Mouse (Mus musculus) lung, embryonic 16.5 days (tissue): ENCODE data around the gene Ctdspl. TPM values are rescaled to one million over a fixed set of nuclear protein-coding genes. Genes with fewer than 3 reads are reported as not detected.

Source experiments
- ATAC-seq: fragments of 200-750 bp; cut with Nextera tagmentation; 2 replicates; pipeline ENCODE4 v1.8.0; 2017; ENCODE audit warnings: low read depth, mild to moderate bottlenecking, moderate library complexity
- H3K27ac ChIP-seq: fragments of 300-500 bp; sonication (generic); 2 replicates; pipeline ENCODE4 v1.5.1; 2014; ENCODE audit warnings: mild to moderate bottlenecking, control low read depth, low read length
- H3K27me3 ChIP-seq: fragments of 300-500 bp; sonication (generic); 2 replicates; pipeline ENCODE4 v1.6.1; 2014; ENCODE audit warnings: low read depth, low read length, mixed read lengths; ENCODE audit not compliant: control insufficient read depth, insufficient read depth
- H3K36me3 ChIP-seq: fragments of 300-500 bp; sonication (generic); 2 replicates; pipeline ENCODE4 v1.6.1; 2014; ENCODE audit warnings: low read length; ENCODE audit not compliant: control insufficient read depth, insufficient read depth
- H3K4me1 ChIP-seq: fragments of 300-500 bp; sonication (generic); replicated peaks from 2 replicates; pipeline ENCODE4 v1.6.1; 2014; ENCODE audit warnings: low read length, mixed read lengths; ENCODE audit not compliant: control insufficient read depth, insufficient read depth
- H3K4me2 ChIP-seq: fragments of 300-500 bp; sonication (generic); 2 replicates; pipeline ENCODE4 v1.6.1; 2014; ENCODE audit warnings: low read depth, low read length, control low read depth
- H3K4me3 ChIP-seq: fragments of 300-500 bp; sonication (generic); 2 replicates; pipeline ENCODE4 v1.5.1; 2014; ENCODE audit warnings: mild to moderate bottlenecking, low read length, control low read depth
- H3K9ac ChIP-seq: fragments of 300-500 bp; sonication (generic); 2 replicates; pipeline ENCODE4 v1.6.1; 2014; ENCODE audit warnings: low read length, control low read depth
- H3K9me3 ChIP-seq: fragments of 300-500 bp; sonication (generic); 2 replicates; pipeline ENCODE4 v1.6.1; 2016; ENCODE audit warnings: low read length; ENCODE audit not compliant: control insufficient read depth
- WGBS: fragments of 180-500 bp; shearing (Covaris S2); extraction: QIAGEN DNeasy Blood & Tissue Kit; methylation state at CpG from one replicate; pipeline ENCODE4 v1.1.7; 2014; 5-methylcytosine and 5-hydroxymethylcytosine counted together
- polyA plus RNA-seq: library from polyadenylated mRNA; unstranded; fragments of >200 nt; fragmentation: Nextera tagmentation; extraction: Ambion mirVana; gene quantifications from 2 replicates; pipeline ENCODE4 v1.2.1, GENCODE M21; 2015

Ctdspl gene
- polyA plus RNA-seq, 1 experiment from 2014 or later, result 23.3 TPM

GRCm38 (mm10) chr9:118887734-118888133, 38.5 kb upstream of the Ctdspl start:
- no peak for ATAC-seq
- Histone ChIP-seq H3K27me3 (no peaks in the 10 kb centered on the region), H3K27ac (no peak overlapping the region), H3K4me1 (peaks cover 11% of the 10 kb centered on the region), H3K9ac (no peak overlapping the region), H3K36me3 (peaks cover 2% of the 10 kb centered on the region; the same call in 1 of the 2 replicates), H3K9me3 (no peaks in the 10 kb centered on the region), H3K4me2 (no peak overlapping the region), H3K4me3 (no peak overlapping the region)
- WGBS, result 92% methylated on average over 8 of the region's 8 CpGs

GRCm38 (mm10) chr9:118890149-118890548, 36.1 kb upstream of the Ctdspl start:
- H3K4me2 ChIP-seq, result no peak overlapping the region
- peaks cover 11% of the 10 kb centered on the region for H3K4me1 ChIP-seq
- WGBS, result 63% methylated on average over 4 of the region's 4 CpGs
- H3K27me3 ChIP-seq, result no peaks in the 10 kb centered on the region
- ATAC-seq, result no peak
- H3K36me3 ChIP-seq, result 0 out of 2 replicates have a peak, but pooled peaks cover 2% of the 10 kb centered on the region
- H3K4me3 ChIP-seq, result no peak overlapping the region
- no peak overlapping the region for H3K27ac ChIP-seq
- H3K9ac ChIP-seq, result no peak overlapping the region
- no peaks in the 10 kb centered on the region for H3K9me3 ChIP-seq

GRCm38 (mm10) chr9:118890645-118891044, 35.6 kb upstream of the Ctdspl start:
- Histone ChIP-seq H3K27me3 (no peaks in the 10 kb centered on the region), H3K4me3 (no peak overlapping the region), H3K27ac (no peak overlapping the region), H3K4me1 (peaks cover 11% of the 10 kb centered on the region), H3K4me2 (no peak overlapping the region), H3K9ac (no peak overlapping the region), H3K9me3 (no peaks in the 10 kb centered on the region), H3K36me3 (0 out of 2 replicates have a peak, but pooled peaks cover 2% of the 10 kb centered on the region)
- 32% methylated on average over 2 of the region's 2 CpGs for WGBS
- ATAC-seq, result no peak

DNA sequence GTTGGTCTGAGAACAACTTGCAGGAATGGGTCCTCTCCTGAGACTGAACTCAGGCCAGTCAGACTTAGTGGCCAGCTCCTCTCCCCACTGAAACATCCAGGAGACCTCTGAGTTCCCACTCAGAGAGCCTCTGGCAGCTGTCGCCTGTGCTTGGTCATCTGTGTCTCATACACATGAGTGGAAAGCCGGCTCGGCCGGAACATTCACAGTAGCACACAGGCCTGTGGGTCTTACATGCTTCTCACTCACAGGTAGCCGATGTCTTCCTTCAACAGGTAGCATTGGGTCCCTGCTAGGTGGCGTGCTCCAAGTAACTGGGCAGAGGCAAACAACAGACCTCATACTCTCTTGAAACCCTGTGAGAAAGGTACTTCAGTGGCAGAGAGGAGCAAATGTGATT, 35.2 kb upstream of the Ctdspl start:
- H3K9ac ChIP-seq, result no peak overlapping the region
- H3K4me1 ChIP-seq, result peaks cover 11% of the 10 kb centered on the region
- 75% methylated on average over 6 of the region's 6 CpGs for WGBS
- 0 out of 2 replicates have a peak, but pooled peaks cover 2% of the 10 kb centered on the region for H3K36me3 ChIP-seq
- H3K27me3 ChIP-seq, result no peaks in the 10 kb centered on the region
- no peaks in the 10 kb centered on the region for H3K9me3 ChIP-seq
- no peak overlapping the region for H3K4me3 ChIP-seq
- H3K4me2 ChIP-seq, result no peak overlapping the region
- no peak for ATAC-seq
- peak overlapping the region; percentile 62; the same call in 1 of the 2 replicates for H3K27ac ChIP-seq

DNA sequence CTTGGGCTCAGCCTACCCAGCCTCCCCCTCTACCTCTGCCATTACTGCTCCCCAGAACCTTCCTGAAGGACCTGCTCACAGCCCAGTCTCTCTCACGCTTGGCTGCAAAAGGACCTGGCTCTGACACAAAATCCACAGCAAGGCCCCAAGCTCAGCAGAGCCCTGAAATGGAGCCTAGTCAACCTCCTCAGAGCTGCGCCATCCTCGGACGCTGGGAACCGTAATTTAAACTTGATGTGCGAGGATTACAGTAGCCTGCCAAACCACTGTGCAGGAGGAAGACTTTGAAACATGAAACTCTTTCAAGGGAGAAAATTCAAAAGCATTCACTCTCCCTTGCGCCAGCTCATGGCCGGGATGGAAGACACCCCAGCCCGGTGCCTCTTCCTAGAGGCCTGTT, 34.7 kb upstream of the Ctdspl start:
- Histone ChIP-seq H3K27me3 (no peaks in the 10 kb centered on the region), H3K4me3 (no peak overlapping the region), H3K4me1 (peaks cover 11% of the 10 kb centered on the region), H3K36me3 (0 out of 2 replicates have a peak, but pooled peaks cover 2% of the 10 kb centered on the region), H3K27ac (peak overlapping the region; percentile 62; the same call in 1 of the 2 replicates), H3K9ac (no peak overlapping the region), H3K4me2 (no peak overlapping the region), H3K9me3 (no peaks in the 10 kb centered on the region)
- WGBS, result 59% methylated on average over 9 of the region's 9 CpGs
- peak; percentile 29; the same call in 1 of the 2 replicates for ATAC-seq

- Histone ChIP-seq H3K27ac (no peak overlapping the region), H3K4me3 (no peak overlapping the region), H3K9me3 (no peaks in the 10 kb centered on the region), H3K4me2 (no peak overlapping the region), H3K4me1 (peaks cover 7% of the 10 kb centered on the region), H3K36me3 (no peaks in the 10 kb centered on the region; the same call in 1 of the 2 replicates), H3K27me3 (no peaks in the 10 kb centered on the region), H3K9ac (no peak overlapping the region)
- WGBS, result 65% methylated on average over 2 of the region's 2 CpGs
- no peak for ATAC-seq
Measured at GRCm38 (mm10) chr9:118895101-118895500, 31.2 kb upstream of the Ctdspl start.

DNA sequence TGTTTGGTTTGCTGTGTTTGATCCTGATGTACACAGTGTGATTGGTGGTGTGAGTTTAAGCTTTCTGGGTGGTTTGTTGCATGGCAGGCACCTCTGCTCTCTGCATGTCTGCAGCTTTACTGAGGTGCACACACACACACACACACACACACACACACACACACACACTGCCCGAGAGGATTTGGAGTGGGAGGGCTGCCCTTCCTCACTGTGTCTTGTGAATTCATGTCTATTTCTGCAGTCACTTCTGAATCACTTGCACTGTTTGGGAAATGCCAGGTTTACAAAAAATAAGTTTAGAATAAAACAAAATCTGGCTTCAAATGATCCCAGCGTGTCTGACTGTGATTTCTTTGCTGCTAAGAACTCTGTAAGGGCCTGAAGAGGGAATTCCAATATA, 25.6 kb upstream of the Ctdspl start:
- H3K9me3 ChIP-seq, result no peaks in the 10 kb centered on the region
- no peak overlapping the region for H3K4me3 ChIP-seq
- whole genome bisulfite sequencing, result 39% methylated on average over 2 of the region's 2 CpGs
- no peaks in the 10 kb centered on the region for H3K27me3 ChIP-seq
- ATAC-seq, result no peak
- H3K27ac ChIP-seq, result no peak overlapping the region
- no peaks in the 10 kb centered on the region; the same call in 1 of the 2 replicates for H3K36me3 ChIP-seq
- H3K4me1 ChIP-seq, result no peaks in the 10 kb centered on the region
- H3K9ac ChIP-seq, result no peak overlapping the region
- no peak overlapping the region for H3K4me2 ChIP-seq

GRCm38 (mm10) chr9:118901917-118902316, 24.3 kb upstream of the Ctdspl start:
- no peak overlapping the region for H3K9ac ChIP-seq
- no peaks in the 10 kb centered on the region for H3K27me3 ChIP-seq
- H3K4me3 ChIP-seq, result no peak overlapping the region
- no peaks in the 10 kb centered on the region; the same call in 1 of the 2 replicates for H3K36me3 ChIP-seq
- ATAC-seq, result no peak
- peaks cover 2% of the 10 kb centered on the region; the same call in 1 of the 2 replicates for H3K4me1 ChIP-seq
- 74% methylated on average over 6 of the region's 6 CpGs for WGBS
- H3K9me3 ChIP-seq, result no peaks in the 10 kb centered on the region
- H3K27ac ChIP-seq, result no peak overlapping the region
- H3K4me2 ChIP-seq, result no peak overlapping the region

- H3K4me1 ChIP-seq, result peaks cover 7% of the 10 kb centered on the region; the same call in 1 of the 2 replicates
- ATAC-seq, result peak; percentile 74
- H3K27me3 ChIP-seq, result no peaks in the 10 kb centered on the region
- H3K9ac ChIP-seq, result no peak overlapping the region
- H3K4me2 ChIP-seq, result no peak overlapping the region
- no peak overlapping the region for H3K27ac ChIP-seq
- H3K4me3 ChIP-seq, result no peak overlapping the region
- WGBS, result 49% methylated on average over 18 of the region's 18 CpGs
- H3K36me3 ChIP-seq, result no peaks in the 10 kb centered on the region
- no peaks in the 10 kb centered on the region for H3K9me3 ChIP-seq
Measured at GRCm38 (mm10) chr9:118907934-118908620, 18.2 kb upstream of the Ctdspl start.
